Mouse (Mus musculus) ES-Bruce4 (cell line): ENCODE measurements around the gene Add3.

ENCODE experiments used
- CTCF ChIP-seq: IDR thresholded peaks from one replicate; pipeline ENCODE4 v1.8.1; 2011; ENCODE audit warnings: low read depth, low read length
- EP300 ChIP-seq: IDR thresholded peaks from 2 replicates; pipeline ENCODE4 v1.6.1; 2011; ENCODE audit warnings: low read depth, low read length; ENCODE audit not compliant: insufficient read depth

DNA sequence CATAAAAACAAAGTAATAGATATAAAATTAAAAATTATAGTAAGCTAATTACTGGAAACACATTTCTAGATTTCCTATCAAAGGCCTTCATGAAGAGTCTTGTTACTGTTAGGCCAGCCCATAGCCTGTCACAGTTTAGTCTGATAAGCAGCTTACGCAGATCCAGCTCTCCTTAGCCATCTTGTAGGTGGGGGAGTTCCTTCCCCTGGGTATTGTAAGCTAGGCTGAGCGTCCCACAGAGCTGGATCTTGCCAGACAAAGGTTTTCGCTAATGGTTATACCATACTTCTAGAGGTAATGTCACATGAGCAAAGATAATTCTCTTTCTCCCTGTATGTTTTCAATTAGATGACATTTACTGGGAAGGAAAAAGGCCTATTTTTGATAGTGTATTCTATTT lies 50.0 kb downstream of the Add3 start:
- TF ChIP-seq EP300 (no peak), CTCF (no peak)
